14 mouse cellular contexts compared by ENCODE assay signal in the genomic region with DNA sequence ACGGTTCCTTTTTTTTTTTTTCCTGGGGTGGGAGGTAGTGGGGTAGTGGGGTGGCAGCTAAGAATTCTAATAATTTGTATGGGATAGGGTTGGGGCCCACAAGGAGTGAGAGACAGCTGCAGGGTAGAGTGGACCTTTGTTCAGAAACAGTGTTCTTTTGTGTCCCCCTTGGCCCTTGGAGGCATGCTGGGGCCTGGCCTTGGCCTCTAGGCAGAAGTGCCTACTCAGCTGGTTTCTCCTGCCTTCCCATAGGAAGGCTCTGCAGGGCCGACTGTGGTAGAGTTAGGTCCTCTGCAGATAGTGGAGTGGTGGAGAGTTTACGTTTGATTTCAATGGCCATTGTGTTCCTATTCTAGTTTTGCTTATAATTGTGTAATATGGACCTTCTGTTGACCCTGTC. TPM values are rescaled to one million over a fixed set of nuclear protein-coding genes. Genes with fewer than 3 reads are reported as not detected.
A peak's percentile ranks its signal among the peaks of the same experiment; 100 is the strongest.
DNase-seq lines count a peak whose midpoint lies in the region; ATAC-seq and TF ChIP-seq lines count a peak whose summit lies in the region.
"Had no signal": no experiment of that assay in that cellular context is flagged by ENCODE, and none has a peak within 500 bp of the region (broad histone marks: within the 10 kb centered on the region; RNA-seq: fewer than 3 reads in every experiment).

No protein-coding gene starts in this region.

- H3K27me3 ChIP-seq in forebrain, embryonic 10.5 days (ENCODE audit: poor library complexity, severe bottlenecking) = no peaks in the 10 kb centered on the region
- no peaks in the 10 kb centered on the region for H3K27me3 ChIP-seq in forebrain, embryonic 16.5 days (replicated peaks; ENCODE audit: control insufficient read depth, insufficient read depth, low read length)
- no peaks in the 10 kb centered on the region for H3K27me3 ChIP-seq in lung, embryonic 16.5 days (ENCODE audit: control insufficient read depth, insufficient read depth, low read depth, low read length)
- no peaks in the 10 kb centered on the region for H3K27me3 ChIP-seq in intestine, embryonic 16.5 days (replicated peaks; ENCODE audit: control insufficient read depth, insufficient read depth, low read length)
- H3K27me3 ChIP-seq: hindbrain, embryonic 15.5 days had no signal

- H3K4me1 ChIP-seq in forebrain, embryonic 10.5 days = peaks cover 32% of the 10 kb centered on the region
- H3K4me1 ChIP-seq in forebrain, embryonic 16.5 days (replicated peaks; ENCODE audit: control insufficient read depth, insufficient read depth, low read length) = 0 out of 2 replicates have a peak, but pooled peaks cover 6% of the 10 kb centered on the region
- peaks cover 3% of the 10 kb centered on the region for H3K4me1 ChIP-seq in lung, embryonic 16.5 days (replicated peaks; ENCODE audit: control insufficient read depth, insufficient read depth, low read length)
- H3K4me1 ChIP-seq in lung, adult 2 months (ENCODE audit: control insufficient read depth, insufficient read depth, low read length) = peaks cover 11% of the 10 kb centered on the region
- peaks cover 3% of the 10 kb centered on the region; the same call in 1 of the 2 replicates for H3K4me1 ChIP-seq in cortical plate, adult 2 months (ENCODE audit: control insufficient read depth, insufficient read depth, low read length)
- 0 out of 2 replicates have a peak, but pooled peaks cover 2% of the 10 kb centered on the region for H3K4me1 ChIP-seq in intestine, embryonic 16.5 days (ENCODE audit: control insufficient read depth, insufficient read depth, low read length)

- H3K4me2 ChIP-seq in forebrain, embryonic 16.5 days (ENCODE audit: low read length) = no peak overlapping the region
- no peak overlapping the region for H3K4me2 ChIP-seq in lung, embryonic 16.5 days (ENCODE audit: low read depth, low read length)
- no peak overlapping the region for H3K4me2 ChIP-seq in intestine, embryonic 16.5 days (ENCODE audit: low read depth, low read length)
- H3K4me2 ChIP-seq: heart, embryonic 11.5 days; hindbrain, embryonic 15.5 days had no signal

- H3K4me3 ChIP-seq in forebrain, embryonic 10.5 days = no peak overlapping the region; the same call in 1 of the 2 replicates
- H3K4me3 ChIP-seq in forebrain, embryonic 16.5 days (replicated peaks; ENCODE audit: low read length) = no peak overlapping the region
- H3K4me3 ChIP-seq in lung, embryonic 16.5 days (ENCODE audit: low read length) = no peak overlapping the region
- H3K4me3 ChIP-seq in lung, adult 2 months (replicated peaks; ENCODE audit: extremely low read depth, low read depth, low read length) = no peak overlapping the region
- H3K4me3 ChIP-seq in cortical plate, adult 2 months (ENCODE audit: insufficient read depth, low read length) = no peak overlapping the region
- no peak overlapping the region for H3K4me3 ChIP-seq in macrophage (ENCODE audit: inconsistent target)
- no peak overlapping the region for H3K4me3 ChIP-seq in intestine, embryonic 16.5 days (ENCODE audit: low read length)
- H3K4me3 ChIP-seq: erythroblast, embryonic 14.5 days; hindbrain, embryonic 15.5 days; myocyte had no signal

- peak overlapping the region; percentile 72 for H3K27ac ChIP-seq in forebrain, embryonic 10.5 days
- no peak overlapping the region for H3K27ac ChIP-seq in forebrain, embryonic 16.5 days (ENCODE audit: low read length)
- no peak overlapping the region for H3K27ac ChIP-seq in lung, embryonic 16.5 days (ENCODE audit: low read length)
- 0 out of 2 replicates have a peak overlapping the region, but pooled peaks have one; percentile 17 for H3K27ac ChIP-seq in cortical plate, adult 2 months (ENCODE audit: insufficient read depth, low read length)
- H3K27ac ChIP-seq in macrophage = peak overlapping the region; percentile 98
- H3K27ac ChIP-seq in intestine, embryonic 16.5 days (ENCODE audit: low read length) = no peak overlapping the region
- H3K27ac ChIP-seq: hindbrain, embryonic 15.5 days had no signal

- no peak for TF ChIP-seq POLR2A in lung, adult 2 months (IDR thresholded peaks at IDR 0.05; ENCODE audit: borderline replicate concordance, extremely low read depth, low read depth, low read length)
- no peak for TF ChIP-seq POLR2A in cortical plate, adult 2 months (IDR thresholded peaks at IDR 0.05; ENCODE audit: extremely low read depth, insufficient read depth, low read length)

- ATAC-seq in forebrain, embryonic 16.5 days = no peak
- ATAC-seq in lung, embryonic 16.5 days (ENCODE audit: low read depth) = peak; percentile 57
- ATAC-seq in intestine, embryonic 16.5 days = no peak

- DNase-seq in forebrain, embryonic 10.5 days (ENCODE audit: extremely low spot score, low spot score) = no peak
- DNase-seq in lung, adult 2 months = no peak
- no peak for DNase-seq in c-Kit-positive CD71-positive TER-119-positive erythroid progenitor cells, embryonic 14.5 days (ENCODE audit: low spot score)
- DNase-seq: cerebellum, adult 8-10 months; kidney, postnatal 10 days had no signal

- H3K79me2 ChIP-seq in macrophage (ENCODE audit: inconsistent target) = peaks cover 93% of the 10 kb centered on the region

- H3K9me3 ChIP-seq in forebrain, embryonic 10.5 days = peaks cover 9% of the 10 kb centered on the region
- H3K9me3 ChIP-seq in forebrain, embryonic 16.5 days (ENCODE audit: control insufficient read depth, low read length) = peaks cover 6% of the 10 kb centered on the region; the same call in 1 of the 2 replicates
- peaks cover 4% of the 10 kb centered on the region; the same call in 1 of the 2 replicates for H3K9me3 ChIP-seq in lung, embryonic 16.5 days (ENCODE audit: control insufficient read depth, low read length)
- no peaks in the 10 kb centered on the region; the same call in 1 of the 2 replicates for H3K9me3 ChIP-seq in intestine, embryonic 16.5 days (ENCODE audit: control insufficient read depth, low read length)
- H3K9me3 ChIP-seq: hindbrain, embryonic 15.5 days had no signal

- H3K36me3 ChIP-seq in forebrain, embryonic 10.5 days (replicated peaks) = peaks cover 12% of the 10 kb centered on the region
- no peaks in the 10 kb centered on the region for H3K36me3 ChIP-seq in forebrain, embryonic 16.5 days (ENCODE audit: control insufficient read depth, insufficient read depth)
- H3K36me3 ChIP-seq in lung, embryonic 16.5 days (ENCODE audit: control insufficient read depth, insufficient read depth, low read length) = no peaks in the 10 kb centered on the region
- no peaks in the 10 kb centered on the region for H3K36me3 ChIP-seq in macrophage (ENCODE audit: inconsistent target)
- no peaks in the 10 kb centered on the region for H3K36me3 ChIP-seq in intestine, embryonic 16.5 days (ENCODE audit: control insufficient read depth, insufficient read depth, low read length)

- no peak for TF ChIP-seq CTCF in lung, adult 2 months (IDR thresholded peaks at IDR 0.05; ENCODE audit: insufficient read depth, low read length)
- no peak for TF ChIP-seq CTCF in cortical plate, adult 2 months (IDR thresholded peaks at IDR 0.05; ENCODE audit: extremely low read depth, insufficient read depth, low read length)

- no peak overlapping the region for H3K9ac ChIP-seq in forebrain, embryonic 16.5 days (replicated peaks; ENCODE audit: low read depth, low read length)
- H3K9ac ChIP-seq in lung, embryonic 16.5 days (ENCODE audit: low read length) = no peak overlapping the region
- no peak overlapping the region for H3K9ac ChIP-seq in intestine, embryonic 16.5 days (ENCODE audit: low read depth, low read length)
- H3K9ac ChIP-seq: hindbrain, embryonic 15.5 days had no signal

- 53% methylated on average over 3 of the region's 3 CpGs for WGBS in forebrain, embryonic 10.5 days
- 37% methylated on average over 3 of the region's 3 CpGs for WGBS in forebrain, embryonic 16.5 days
- WGBS in lung, embryonic 16.5 days = 15% methylated on average over 3 of the region's 3 CpGs
- WGBS in lung, adult 2 months = 32% methylated on average over 3 of the region's 3 CpGs
- WGBS in macrophage (ENCODE audit: missing documents) = 14% methylated on average over 3 of the region's 3 CpGs
- 58% methylated on average over 3 of the region's 3 CpGs for WGBS in intestine, embryonic 16.5 days

RNA-seq across cellular contexts. Expression of gene Wdfy2, which starts 30.8 kb away (rescaled TPM):
- 15.5 TPM in 2 replicates for polyA plus RNA-seq in forebrain, embryonic 10.5 days (2016; fragmentation: Nextera tagmentation; extraction: Ambion mirVana)
- polyA plus RNA-seq in forebrain, embryonic 16.5 days (2015; fragmentation: Nextera tagmentation; extraction: Ambion mirVana) = 8.9 and 11.0 TPM in 2 replicates
- polyA plus RNA-seq in lung, embryonic 16.5 days (2015; fragmentation: Nextera tagmentation; extraction: Ambion mirVana) = 7.0 and 7.7 TPM in 2 replicates
- polyA plus RNA-seq in lung, adult 2 months (2012; rRNA removed) = 6.4 and 9.5 TPM in 2 replicates
- 10.7 and 11.0 TPM in 2 replicates for polyA plus RNA-seq in cortical plate, adult 2 months (2012; rRNA removed)
- 100 to 1,000 TPM; 188 to 417 (median 275) TPM for total RNA-seq in macrophage (2018; cell fraction: chromatin; rRNA removed)
- total RNA-seq in macrophage (2018; cell fraction: cytosol; rRNA removed) = 100 to 1,000 TPM in 14 of 26 experiments, 10 to 100 TPM in 12; 81.4 to 123 (median 102) TPM
- 100 to 1,000 TPM; 184 to 344 (median 215) TPM for total RNA-seq in macrophage (2018; cell fraction: nucleus; rRNA removed)
- polyA plus RNA-seq in macrophage (2018) = 45.8 to 65.5 TPM (median 65.1 TPM) in 3 replicates
- polyA plus RNA-seq in intestine, embryonic 16.5 days (2015; fragmentation: Nextera tagmentation; extraction: Ambion mirVana) = 3.1 and 3.8 TPM in 2 replicates

Comparison
In these comparisons a context has a peak if more than half of its experiments do, and no peak if none do; other contexts are left out.
1. H3K27ac ChIP-seq: peak in forebrain, embryonic 10.5 days (single experiment), cortical plate, adult 2 months (single experiment) and macrophage (single experiment); none in forebrain, embryonic 16.5 days (single experiment), lung, embryonic 16.5 days (single experiment) and intestine, embryonic 16.5 days (single experiment).